Mouse (Mus musculus) E14TG2a.4 (cell line): ENCODE results near the gene Atp10a.

Experiments
- CTCF ChIP-seq: conservative IDR thresholded peaks from 2 replicates; pipeline ENCODE4 v1.5.1; 2014; ENCODE audit warnings: low read length
- NANOG ChIP-seq: IDR thresholded peaks from 2 replicates; pipeline ENCODE4 v1.6.1; 2014; ENCODE audit warnings: borderline replicate concordance, low read length, mixed read lengths
- POU5F1 ChIP-seq: IDR thresholded peaks from 2 replicates; pipeline ENCODE4 v1.6.1; 2014; ENCODE audit warnings: low read length, borderline replicate concordance

- TF ChIP-seq CTCF (no peak), NANOG (no peak), POU5F1 (no peak)
Measured at GRCm38 (mm10) chr7:58858921-58859320, 203.0 kb downstream of the Atp10a start.
